Mouse (Mus musculus): Measurements from ENCODE around the gene Scmh1.

GRCm38 (mm10) chr4:120364729-120365128 lies 40.4 kb upstream of the Scmh1 start:
- no peak for TF ChIP-seq CTCF (IDR thresholded peaks at IDR 0.05; ENCODE audit: control insufficient read depth, insufficient read depth, low read length)
- TF ChIP-seq POLR2A (IDR thresholded peaks at IDR 0.05; ENCODE audit: borderline replicate concordance, control insufficient read depth, low read depth, low read length), result no peak
